Mouse (Mus musculus) olfactory bulb, adult 2 months (tissue): ENCODE results near the gene Tcte1.

ENCODE experiments used
- CTCF ChIP-seq: fragments of 200-500 bp; IDR thresholded peaks from 2 replicates; pipeline ENCODE4 v1.5.1; 2012; ENCODE audit warnings: low read depth, mild to moderate bottlenecking, low read length, moderate library complexity; ENCODE audit not compliant: insufficient read depth
- POLR2A ChIP-seq: fragments of 200-500 bp; IDR thresholded peaks from 2 replicates; pipeline ENCODE4 v1.6.1; 2012; ENCODE audit warnings: mild to moderate bottlenecking, low read depth, low read length, moderate library complexity; ENCODE audit not compliant: insufficient read depth

- TF ChIP-seq POLR2A (no peak), CTCF (no peak)
These were observed 33.4 kb downstream of the Tcte1 start for GRCm38 (mm10) chr17:45556514-45557245.
